Mouse (Mus musculus) intestine, embryonic 15.5 days (tissue): Measurements from ENCODE around the gene Gpr149. TPM values are rescaled to one million over a fixed set of nuclear protein-coding genes. Genes with fewer than 3 reads are reported as not detected.

Experiments
- ATAC-seq: fragments of 200-750 bp; cut with Nextera tagmentation; 2 replicates; pipeline ENCODE4 v1.8.0; 2017; ENCODE audit warnings: moderate TSS enrichment, moderate library complexity
- H3K27ac ChIP-seq: fragments of 300-500 bp; sonication (generic); 2 replicates; pipeline ENCODE4 v1.5.1; 2015; ENCODE audit warnings: mild to moderate bottlenecking, inconsistent platforms
- H3K27me3 ChIP-seq: fragments of 300-500 bp; sonication (generic); replicated peaks from 2 replicates; pipeline ENCODE4 v1.6.1; 2015; ENCODE audit warnings: inconsistent platforms
- H3K36me3 ChIP-seq: fragments of 300-500 bp; sonication (generic); 2 replicates; pipeline ENCODE4 v1.6.1; 2015; ENCODE audit warnings: inconsistent platforms
- H3K4me1 ChIP-seq: fragments of 300-500 bp; sonication (generic); replicated peaks from 2 replicates; pipeline ENCODE4 v1.6.1; 2015; ENCODE audit warnings: inconsistent platforms
- H3K4me2 ChIP-seq: fragments of 300-500 bp; sonication (generic); replicated peaks from 2 replicates; pipeline ENCODE4 v1.6.1; 2015; ENCODE audit warnings: mild to moderate bottlenecking, inconsistent platforms
- H3K4me3 ChIP-seq: fragments of 300-500 bp; sonication (generic); replicated peaks from 2 replicates; pipeline ENCODE4 v1.5.1; 2015; ENCODE audit warnings: inconsistent platforms
- H3K9ac ChIP-seq: fragments of 300-500 bp; sonication (generic); 2 replicates; pipeline ENCODE4 v1.6.1; 2015; ENCODE audit warnings: inconsistent platforms
- H3K9me3 ChIP-seq: fragments of 300-500 bp; sonication (generic); 2 replicates; pipeline ENCODE4 v1.6.1; 2016; ENCODE audit warnings: inconsistent platforms
- WGBS: fragments of 180-500 bp; shearing (Covaris S2); methylation state at CpG from one replicate; pipeline ENCODE4 v1.1.7; 2015; 5-methylcytosine and 5-hydroxymethylcytosine counted together
- polyA plus RNA-seq: library from polyadenylated mRNA; unstranded; fragments of >200 nt; fragmentation: Nextera tagmentation; extraction: Ambion mirVana; gene quantifications from 2 replicates; pipeline ENCODE4 v1.2.1, GENCODE M21; 2015

Gene Gpr149
- polyA plus RNA-seq, 1 experiment from 2014 or later = 0.13 TPM

DNA sequence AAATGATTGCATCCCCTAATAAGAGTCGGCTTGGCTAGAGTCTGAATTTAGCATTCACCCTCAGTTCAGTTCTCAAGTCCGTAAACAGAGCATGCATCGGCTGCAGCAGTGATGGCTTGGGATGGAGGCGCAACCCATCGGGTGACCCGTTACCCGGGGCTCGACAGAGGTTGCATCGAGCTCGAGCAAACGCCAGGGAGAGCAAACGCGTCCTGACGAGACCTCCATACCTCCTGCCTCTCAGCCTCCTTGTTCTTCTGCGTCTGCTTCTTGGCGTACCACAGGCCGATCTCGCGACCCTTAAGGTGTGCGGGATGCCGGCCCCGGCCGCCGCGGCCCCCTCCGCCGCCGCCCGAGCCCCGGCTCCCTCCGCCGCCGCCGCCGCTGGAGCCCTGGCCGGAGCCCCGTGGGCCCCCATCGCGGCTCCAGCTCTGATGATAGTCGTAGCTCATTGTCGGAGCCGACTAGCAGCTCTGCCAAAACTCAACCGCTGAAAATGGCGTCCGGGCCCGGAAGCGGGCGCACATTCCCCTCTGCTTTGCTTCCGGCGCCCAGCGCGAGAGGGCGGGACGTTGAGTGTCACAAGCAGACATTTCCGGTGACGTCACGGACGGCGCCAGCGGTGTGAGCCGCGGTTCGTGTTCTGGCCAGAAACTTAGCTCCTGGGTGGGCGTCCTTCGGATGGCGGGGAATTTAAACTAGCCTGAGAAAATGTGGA, 98.3 kb downstream of the Gpr149 start, which contains the start of gene Dhx36:
Gene Dhx36 (minus strand): TSS at position 517 of the 718 bp plus-strand sequence.
- Histone ChIP-seq H3K9ac (peak within 1 kb of the TSS; percentile 89), H3K27me3 (no peaks in the 10 kb centered on the region), H3K36me3 (no peaks in the 10 kb centered on the region), H3K27ac (peak within 1 kb of the TSS; percentile 93), H3K4me3 (peak within 1 kb of the TSS; percentile 97), H3K4me2 (peak within 1 kb of the TSS; percentile 60), H3K4me1 (peaks cover 6% of the 10 kb centered on the region; the same call in 1 of the 2 replicates), H3K9me3 (no peaks in the 10 kb centered on the region)
- WGBS = under 1% methylated on average over 66 of the region's 66 CpGs
- peak; percentile 99 for ATAC-seq

DNA sequence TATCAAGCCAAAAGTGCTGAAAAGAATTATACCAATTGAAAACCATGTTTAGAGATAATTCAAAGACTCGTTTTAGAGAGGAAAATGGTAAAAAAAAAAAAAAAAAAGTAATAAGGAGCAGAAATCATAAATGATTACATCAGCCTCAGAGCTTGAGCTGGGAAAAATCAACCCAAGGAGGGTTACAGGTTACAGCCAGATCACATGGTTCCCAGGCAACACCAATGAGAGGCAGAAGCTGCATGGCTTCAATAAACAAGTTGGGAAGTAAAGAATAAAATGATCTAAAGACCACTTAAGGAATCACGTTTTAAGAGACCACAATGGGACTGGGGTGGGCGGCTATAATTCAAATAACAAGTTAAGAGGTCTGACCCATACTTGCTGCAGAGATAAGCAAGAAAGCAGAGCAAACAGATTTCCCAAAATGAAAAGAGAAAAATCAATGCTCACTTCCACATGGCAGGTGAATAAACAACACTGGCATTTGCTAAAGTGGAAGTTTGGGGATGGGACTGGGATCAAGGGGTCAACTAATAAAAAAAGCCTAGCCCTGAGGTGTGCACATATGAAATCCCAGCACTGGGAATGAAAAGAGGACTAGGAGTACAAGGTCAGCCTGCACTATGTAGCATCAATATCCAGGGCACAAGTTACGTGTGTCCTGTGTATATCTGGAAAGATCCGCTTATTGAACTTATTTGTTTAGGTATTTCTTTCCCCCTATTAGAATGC, 99.6 kb downstream of the Gpr149 start:
- peaks cover 6% of the 10 kb centered on the region; the same call in 1 of the 2 replicates for H3K4me1 ChIP-seq
- ATAC-seq = no peak
- no peak overlapping the region for H3K9ac ChIP-seq
- H3K4me2 ChIP-seq = peak overlapping the region; percentile 60
- no peaks in the 10 kb centered on the region for H3K36me3 ChIP-seq
- no peaks in the 10 kb centered on the region for H3K9me3 ChIP-seq
- peak overlapping the region; percentile 97 for H3K4me3 ChIP-seq
- no peak overlapping the region for H3K27ac ChIP-seq
- no peaks in the 10 kb centered on the region for H3K27me3 ChIP-seq
- WGBS = 56% methylated on average over 5 of the region's 5 CpGs

GRCm38 (mm10) chr3:62499327-62499726, 105.6 kb downstream of the Gpr149 start:
- Histone ChIP-seq H3K36me3 (0 out of 2 replicates have a peak, but pooled peaks cover 5% of the 10 kb centered on the region), H3K4me1 (no peaks in the 10 kb centered on the region), H3K4me2 (no peak overlapping the region), H3K27ac (no peak overlapping the region), H3K4me3 (no peak overlapping the region), H3K27me3 (no peaks in the 10 kb centered on the region), H3K9ac (no peak overlapping the region), H3K9me3 (no peaks in the 10 kb centered on the region)
- ATAC-seq = no peak
- WGBS = 84% methylated on average over 4 of the region's 4 CpGs

GRCm38 (mm10) chr3:62492568-62492967, 112.4 kb downstream of the Gpr149 start:
- H3K27me3 ChIP-seq = no peaks in the 10 kb centered on the region
- H3K4me2 ChIP-seq = no peak overlapping the region
- no peaks in the 10 kb centered on the region for H3K4me1 ChIP-seq
- peaks cover 6% of the 10 kb centered on the region; the same call in 1 of the 2 replicates for H3K36me3 ChIP-seq
- H3K4me3 ChIP-seq = no peak overlapping the region
- WGBS = 79% methylated on average over 6 of the region's 6 CpGs
- H3K9ac ChIP-seq = no peak overlapping the region
- H3K27ac ChIP-seq = no peak overlapping the region
- ATAC-seq = no peak
- H3K9me3 ChIP-seq = no peaks in the 10 kb centered on the region

- Histone ChIP-seq H3K27ac (no peak overlapping the region), H3K9ac (no peak overlapping the region), H3K27me3 (no peaks in the 10 kb centered on the region), H3K4me3 (no peak overlapping the region), H3K9me3 (no peaks in the 10 kb centered on the region), H3K36me3 (peaks cover 2% of the 10 kb centered on the region), H3K4me2 (no peak overlapping the region), H3K4me1 (no peaks in the 10 kb centered on the region)
- 83% methylated on average over 2 of the region's 2 CpGs for WGBS
- peak; percentile 70 for ATAC-seq
Observed at GRCm38 (mm10) chr3:62484340-62484739, 120.6 kb downstream of the Gpr149 start.

Other genes with a start within 250 kb of the Gpr149 start
- 20.6 and 21.7 TPM in 2 replicates for gene Dhx36, start 98.1 kb downstream of the Gpr149 start, polyA plus RNA-seq